Mouse (Mus musculus) frontal cortex, adult 2 months (tissue): Measurements from ENCODE around the gene Hykk. TPM values are rescaled to one million over a fixed set of nuclear protein-coding genes. Genes with fewer than 3 reads are reported as not detected.

Experiments
- DNase-seq, 2 experiments: peaks; one replicate each; pipeline ENCODE4 v3.0.0; 2022; ENCODE audit warnings: low spot score in 1 of 2; ENCODE audit errors: extremely low spot score in 1 of 2
- polyA plus RNA-seq: library from polyadenylated mRNA; depleted of rRNA; stranded (reverse); fragments of >200 nt; gene quantifications from 2 replicates; pipeline ENCODE4 v1.2.3, GENCODE M21; 2012; rRNA removed

Hykk gene
- polyA plus RNA-seq, 1 experiment, result 1.3 TPM

DNA sequence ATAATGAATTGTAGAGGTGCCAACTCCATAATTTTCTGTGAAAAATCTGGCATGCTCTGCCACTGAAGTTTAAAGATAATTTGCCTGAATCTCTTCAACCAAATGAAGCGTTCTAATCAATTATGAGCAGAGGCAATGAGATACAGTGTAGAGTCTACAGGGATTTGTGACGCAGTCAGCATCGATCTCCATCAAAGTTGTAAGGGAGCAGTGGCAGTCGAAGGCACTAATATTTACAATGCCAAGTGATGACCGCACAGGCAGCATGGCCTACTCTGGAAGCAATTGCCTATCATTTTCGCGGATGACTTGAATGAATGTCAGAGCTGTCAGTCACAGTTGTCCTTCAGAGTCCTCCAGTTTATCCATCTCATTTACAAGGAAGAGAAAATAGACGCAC lies 63.6 kb downstream of the Hykk start, which contains the start of gene Chrna5:
TSS of gene Chrna5 (plus strand) at position 207 of the 400 bp plus-strand sequence.
- DNase-seq, result peak in 1 of 2 experiments; percentile 30

DNA sequence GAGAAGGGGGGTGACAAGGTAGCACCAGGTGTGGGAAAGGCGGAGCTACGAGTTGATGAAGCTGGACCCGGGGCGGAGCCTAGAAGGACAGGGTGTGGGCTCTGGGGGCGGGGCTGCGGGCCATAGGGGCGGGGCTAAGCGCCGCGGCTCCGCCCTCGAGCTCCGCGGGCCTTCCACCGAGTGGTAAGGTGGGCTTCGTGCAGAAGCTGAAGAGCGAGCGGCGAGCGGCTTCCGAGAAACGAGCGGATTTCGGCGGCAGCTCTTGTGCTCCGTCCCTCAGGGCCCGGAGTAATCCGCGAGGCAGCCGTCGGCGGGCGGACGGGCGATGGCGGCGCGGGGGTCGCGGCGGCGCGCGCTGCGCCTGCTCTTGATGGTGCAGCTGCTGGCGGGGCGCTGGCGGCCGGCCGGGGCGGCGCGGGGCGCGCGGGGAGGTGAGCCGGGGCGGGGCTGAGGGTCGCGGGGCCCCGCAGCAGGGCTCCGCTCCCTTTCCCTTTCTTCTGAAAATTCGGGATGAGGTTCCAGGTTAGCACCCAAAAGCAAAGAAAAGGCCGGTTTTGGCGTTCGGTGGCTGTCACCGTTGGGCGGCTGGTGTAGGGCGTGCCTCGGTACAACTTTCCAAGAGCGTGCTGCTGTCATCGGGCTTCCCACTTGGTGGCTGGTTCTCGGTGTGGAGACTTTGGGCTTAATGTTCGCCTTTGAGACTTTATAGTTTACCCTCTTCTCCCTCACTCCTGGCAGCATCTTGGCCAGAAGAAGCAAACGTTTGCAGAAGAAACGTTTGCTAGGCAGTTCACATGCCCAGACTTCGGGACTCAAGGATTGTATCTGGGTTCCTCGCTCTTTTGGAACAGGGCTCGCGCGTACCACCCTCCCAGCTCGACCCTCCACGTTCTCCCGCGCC lies 64.5 kb downstream of the Hykk start:
- no peak for DNase-seq

DNA sequence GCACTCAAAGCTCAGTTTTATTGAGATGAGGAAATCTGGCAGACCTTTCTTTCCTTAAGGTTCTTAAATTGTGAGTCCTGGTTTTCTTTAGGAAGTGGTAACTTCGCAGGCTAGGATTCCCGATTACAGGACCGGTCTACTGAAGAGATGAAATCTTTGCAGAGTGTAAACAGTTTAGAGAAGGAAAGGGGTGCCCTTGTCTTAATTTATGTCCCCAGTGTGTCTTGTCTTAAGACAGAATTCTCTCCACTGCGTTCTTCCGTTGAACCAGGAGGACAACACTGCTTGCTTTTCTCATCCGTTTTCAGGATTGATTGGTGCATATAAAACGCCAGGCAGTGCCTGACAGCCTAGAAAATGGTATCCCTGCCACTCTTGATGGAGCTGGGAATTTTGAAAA lies 65.3 kb downstream of the Hykk start:
- DNase-seq, result no peak

DNA sequence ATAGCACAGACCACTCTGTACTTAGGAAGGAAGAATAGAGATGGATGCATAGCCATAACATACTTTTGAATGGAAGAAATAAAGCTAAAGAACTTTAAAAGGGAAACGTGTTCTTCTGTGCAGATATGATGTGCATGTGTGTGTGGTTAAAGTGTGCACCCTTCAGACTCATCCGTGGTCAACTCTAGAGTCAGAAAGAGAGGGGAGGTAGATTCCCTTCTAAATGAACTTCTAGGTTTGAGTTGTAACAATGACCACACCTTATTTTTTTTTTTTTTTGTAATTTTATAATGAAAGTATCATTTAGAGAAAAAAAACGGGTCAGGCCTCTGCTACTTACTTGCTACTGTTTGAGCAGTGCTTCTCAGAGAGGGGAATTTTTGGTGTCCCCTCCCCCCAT lies 73.3 kb downstream of the Hykk start:
- DNase-seq, result no peak

DNA sequence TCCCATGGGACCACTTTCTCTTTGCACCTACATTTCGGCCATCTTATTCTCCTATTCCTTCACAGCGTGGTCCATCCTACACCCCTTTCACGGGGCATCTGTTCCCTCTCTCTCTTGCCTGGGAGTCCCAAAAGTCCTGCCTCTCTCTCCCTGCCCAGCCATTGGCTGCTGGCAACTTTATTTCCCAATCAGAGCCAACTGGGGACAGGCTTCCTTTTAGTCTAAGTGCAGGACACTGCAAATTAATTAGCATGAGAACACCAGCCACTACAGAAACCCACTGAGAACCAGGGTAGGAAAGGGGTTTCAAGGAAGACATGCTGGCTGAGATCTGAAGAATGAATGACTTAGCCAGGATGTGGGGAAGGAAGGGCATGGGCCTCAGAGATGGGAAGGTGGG lies 77.3 kb downstream of the Hykk start:
- no peak for DNase-seq

DNA sequence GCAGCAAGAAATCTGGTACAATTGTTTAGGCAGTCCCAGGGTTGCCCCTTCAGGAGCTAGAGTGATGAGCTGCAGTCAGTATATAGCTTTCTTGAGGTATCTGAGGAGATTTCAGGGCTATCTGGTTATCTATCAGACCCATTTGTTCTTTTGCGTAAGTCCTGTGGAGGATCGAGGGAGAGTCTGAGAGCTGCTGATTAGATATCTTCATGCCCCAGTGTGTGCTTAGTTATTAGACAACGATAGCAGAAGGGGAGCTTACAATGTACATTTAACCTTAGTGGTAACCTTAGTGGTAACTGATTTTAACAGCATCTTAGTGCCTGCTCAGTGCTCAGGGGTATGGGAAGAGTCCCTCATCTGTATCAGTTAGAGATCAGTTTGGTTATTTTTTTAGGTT lies 78.6 kb downstream of the Hykk start:
- no peak for DNase-seq

Other genes with a start within 250 kb of the Hykk start
- gene Dnaja4, start 218.4 kb upstream of the Hykk start, polyA plus RNA-seq, result 46.2 and 46.6 TPM in 2 replicates
- 63.2 and 66.1 TPM in 2 replicates for gene Wdr61, start 182.8 kb upstream of the Hykk start, polyA plus RNA-seq
- 10.8 and 16.7 TPM in 2 replicates for gene Crabp1, start 152.5 kb upstream of the Hykk start, polyA plus RNA-seq
- gene Ireb2, start 53.5 kb upstream of the Hykk start, polyA plus RNA-seq, result 26.9 and 30.1 TPM in 2 replicates
- gene Psma4, start 33.5 kb downstream of the Hykk start, polyA plus RNA-seq, result 138 and 166 TPM in 2 replicates
- 0.34 TPM in 1 of 2 replicates, not detected in the other for gene AY074887, start 33.7 kb downstream of the Hykk start, polyA plus RNA-seq
- 1.5 and 2.2 TPM in 2 replicates for gene Chrna5, start 63.6 kb downstream of the Hykk start, polyA plus RNA-seq
- gene Chrna3, start 109.3 kb downstream of the Hykk start, polyA plus RNA-seq, result 2.1 and 2.9 TPM in 2 replicates
- 3.1 and 3.2 TPM in 2 replicates for gene Chrnb4, start 131.5 kb downstream of the Hykk start, polyA plus RNA-seq
- gene Ube2q2, start 231.6 kb downstream of the Hykk start, polyA plus RNA-seq, result 39.4 and 41.3 TPM in 2 replicates